Mouse (Mus musculus) spleen, postnatal 36 days (tissue): ENCODE data around the gene Gm17581.

ENCODE experiments used
- DNase-seq, 2 experiments: peaks; one replicate each; pipeline ENCODE4 v3.0.0; 2022; ENCODE audit warnings: low spot score in 2 of 2, mixed read lengths in 1 of 2

Gene Gm17581

DNA sequence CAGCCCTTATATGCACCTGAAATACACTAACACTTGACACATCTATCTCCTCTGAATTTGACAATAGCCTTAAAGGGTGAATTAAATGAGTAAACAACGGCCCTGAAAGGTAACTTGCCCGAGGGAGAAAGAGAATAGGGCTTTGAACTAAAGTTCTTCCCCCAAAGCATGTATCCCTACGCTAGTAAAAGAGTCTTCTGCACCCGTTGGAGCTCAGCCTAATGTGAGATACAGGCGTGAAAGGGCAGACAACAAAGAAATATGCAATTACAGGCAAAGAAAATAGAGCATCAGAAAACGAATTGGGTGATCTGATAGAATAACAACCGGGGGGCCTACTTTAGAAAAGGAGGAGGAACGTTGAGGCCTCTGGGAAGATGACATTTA, 44.3 kb downstream of the Gm17581 start:
- DNase-seq = no peak

DNA sequence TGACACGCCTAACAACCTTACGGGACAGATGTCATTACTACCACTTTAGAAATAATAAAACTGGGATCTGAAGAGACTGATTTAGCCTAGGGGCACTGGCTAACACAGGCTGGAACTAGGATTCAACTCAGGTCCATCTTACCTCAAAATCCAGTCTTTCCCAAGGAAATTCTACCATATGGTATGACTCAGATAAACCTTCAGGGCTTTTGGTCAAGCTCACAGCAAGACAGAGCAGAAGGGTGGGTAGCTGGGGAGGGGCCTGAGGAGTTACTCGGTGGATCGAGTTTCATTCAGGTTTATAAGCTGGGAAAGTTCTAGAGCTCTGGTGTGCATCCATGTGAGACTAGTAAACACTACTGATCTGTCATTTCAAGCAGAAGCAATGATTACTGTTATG, 46.5 kb downstream of the Gm17581 start:
- DNase-seq = no peak

DNA sequence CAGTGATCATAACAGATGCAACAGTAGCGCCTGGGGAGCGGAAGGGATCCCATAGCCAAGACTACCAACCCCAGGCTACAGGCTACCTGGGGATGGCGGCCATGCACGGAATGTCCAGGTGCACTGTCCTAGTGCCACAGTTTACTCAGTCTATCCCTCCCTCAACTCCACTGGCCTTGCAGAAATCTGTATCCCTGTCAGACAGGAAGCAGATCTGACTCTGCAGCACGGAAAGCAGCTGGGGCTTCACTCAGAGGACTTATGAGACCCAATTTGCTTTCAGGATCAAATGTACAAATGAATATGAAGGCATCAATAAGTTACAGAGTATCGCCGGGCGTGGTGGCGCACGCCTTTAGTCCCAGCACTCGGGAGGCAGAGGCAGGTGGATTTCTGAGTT, 47.9 kb downstream of the Gm17581 start:
- no peak for DNase-seq

DNA sequence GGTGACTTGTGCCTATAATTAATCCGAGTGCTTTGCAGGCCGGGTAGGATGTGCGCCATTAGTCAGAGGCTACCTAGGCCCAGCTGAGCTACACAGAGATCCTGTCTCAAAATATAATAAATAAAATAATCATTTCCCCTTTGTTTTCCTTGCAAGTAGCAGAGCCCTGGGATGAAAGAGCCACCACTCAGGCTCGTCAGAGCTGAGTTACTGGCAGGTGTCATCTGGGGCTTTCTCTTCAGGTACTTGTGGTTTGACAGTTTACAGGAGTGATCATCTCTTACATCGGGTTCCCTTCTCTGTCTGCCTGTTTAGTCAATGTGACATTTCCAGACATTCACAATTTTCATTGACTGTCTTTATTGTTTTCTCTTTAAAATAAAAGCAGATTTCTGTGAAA, 49.1 kb downstream of the Gm17581 start:
- no peak for DNase-seq
